Mouse (Mus musculus): ENCODE data around the gene Mul1.

The Mul1 gene

GRCm38 (mm10) chr4:138444941-138445340 is 10.5 kb downstream of the Mul1 start:
- DNase-seq: no peak

GRCm38 (mm10) chr4:138446981-138447380 is 12.5 kb downstream of the Mul1 start:
- no peak for DNase-seq

- DNase-seq: peak; percentile 91
Observed at GRCm38 (mm10) chr4:138447387-138447786, 12.9 kb downstream of the Mul1 start.

GRCm38 (mm10) chr4:138447827-138448602 is 13.5 kb downstream of the Mul1 start:
- DNase-seq: no peak

GRCm38 (mm10) chr4:138448872-138449615 is 14.6 kb downstream of the Mul1 start:
- DNase-seq: no peak

- no peak for DNase-seq
Observed at GRCm38 (mm10) chr4:138449636-138450314, 15.3 kb downstream of the Mul1 start.

- DNase-seq: no peak
Observed at GRCm38 (mm10) chr4:138452306-138453096, 18.0 kb downstream of the Mul1 start.

- peak; percentile 25 for DNase-seq
Observed at GRCm38 (mm10) chr4:138453097-138453752, 18.8 kb downstream of the Mul1 start.

GRCm38 (mm10) chr4:138453753-138454570 is 19.5 kb downstream of the Mul1 start, which contains the start of gene Camk2n1:
Gene Camk2n1, plus strand, starts transcription at chr4:138454314.
- peak; percentile 86 for DNase-seq

GRCm38 (mm10) chr4:138454571-138455140 is 20.2 kb downstream of the Mul1 start:
- peak; percentile 57 for DNase-seq

GRCm38 (mm10) chr4:138455141-138455955 is 20.9 kb downstream of the Mul1 start:
- no peak for DNase-seq

- DNase-seq: no peak
Observed at GRCm38 (mm10) chr4:138455956-138456341, 21.5 kb downstream of the Mul1 start.

- DNase-seq: no peak
Observed at GRCm38 (mm10) chr4:138456536-138456935, 22.1 kb downstream of the Mul1 start.

- DNase-seq: no peak
Observed at GRCm38 (mm10) chr4:138457091-138457490, 22.6 kb downstream of the Mul1 start.

GRCm38 (mm10) chr4:138458171-138458570 is 23.7 kb downstream of the Mul1 start:
- no peak for DNase-seq

GRCm38 (mm10) chr4:138458735-138459440 is 24.4 kb downstream of the Mul1 start:
- no peak for DNase-seq

GRCm38 (mm10) chr4:138459775-138460174 is 25.3 kb downstream of the Mul1 start:
- DNase-seq: no peak

GRCm38 (mm10) chr4:138460910-138461309 is 26.4 kb downstream of the Mul1 start:
- no peak for DNase-seq

GRCm38 (mm10) chr4:138461471-138461870 is 27.0 kb downstream of the Mul1 start:
- no peak for DNase-seq
